Mouse (Mus musculus) bone marrow, adult 2 months (tissue): ENCODE data around the gene Rsu1.

Experiments used
- CTCF ChIP-seq: fragments of 200-500 bp; IDR thresholded peaks from 2 replicates; pipeline ENCODE4 v1.5.1; 2011; ENCODE audit warnings: low read length, control low read depth; ENCODE audit not compliant: control insufficient read depth, insufficient read depth
- POLR2A ChIP-seq: fragments of 200-500 bp; IDR thresholded peaks from 2 replicates; pipeline ENCODE4 v1.6.1; 2011; ENCODE audit warnings: low read depth, mild to moderate bottlenecking, control low read depth, low read length, borderline replicate concordance; ENCODE audit not compliant: control insufficient read depth

DNA sequence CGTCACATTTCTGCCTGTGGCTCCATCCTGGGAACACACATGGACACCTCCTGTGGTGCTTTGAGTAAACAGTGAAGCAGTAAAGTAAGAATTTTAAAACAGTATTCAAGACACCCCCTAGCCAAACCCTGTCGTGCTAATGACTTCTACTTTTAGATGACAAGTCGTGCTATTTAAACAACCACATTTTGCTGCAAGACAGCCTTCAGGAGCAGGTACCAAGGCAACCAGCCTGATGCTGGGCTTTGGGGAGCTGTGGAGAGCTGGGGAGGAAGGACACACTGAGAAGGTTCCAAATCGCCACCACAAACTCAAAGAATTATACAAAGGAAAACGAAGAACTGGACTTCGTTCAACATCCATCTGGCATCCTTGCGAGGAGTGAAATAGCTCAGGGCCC, 71.5 kb downstream of the Rsu1 start:
- TF ChIP-seq POLR2A: no peak
- TF ChIP-seq CTCF: no peak
